Mouse (Mus musculus) midbrain, postnatal 0 days (tissue): ENCODE measurements around the gene Eif5b. TPM values are rescaled to one million over a fixed set of nuclear protein-coding genes. Genes with fewer than 3 reads are reported as not detected.

Experiments
- ATAC-seq: fragments of 200-750 bp; cut with Nextera tagmentation; 2 replicates; pipeline ENCODE4 v1.8.0; 2017; ENCODE audit warnings: moderate number of reproducible peaks, mild to moderate bottlenecking, moderate TSS enrichment, moderate library complexity; ENCODE audit not compliant: low FRiP score
- DNase-seq: peaks from one replicate; pipeline ENCODE4 v3.0.0-alpha.2; 2015; ENCODE audit warnings: low spot score
- H3K27ac ChIP-seq: fragments of 300-500 bp; sonication (generic); 2 replicates; pipeline ENCODE4 v1.5.1; 2014; ENCODE audit warnings: low read depth, mild to moderate bottlenecking, low read length, mixed read lengths
- H3K27me3 ChIP-seq: fragments of 300-500 bp; sonication (generic); 2 replicates; pipeline ENCODE4 v1.6.1; 2014; ENCODE audit warnings: low read length, control low read depth, mixed read lengths; ENCODE audit not compliant: insufficient read depth
- H3K36me3 ChIP-seq: fragments of 300-500 bp; sonication (generic); 2 replicates; pipeline ENCODE4 v1.6.1; 2014; ENCODE audit warnings: low read length, control low read depth, mixed read lengths; ENCODE audit not compliant: insufficient read depth
- H3K4me1 ChIP-seq: fragments of 300-500 bp; sonication (generic); 2 replicates; pipeline ENCODE4 v1.6.1; 2014; ENCODE audit warnings: mild to moderate bottlenecking, control low read depth, antibody characterized with exemption, low read length, mixed read lengths; ENCODE audit not compliant: insufficient read depth
- H3K4me2 ChIP-seq: fragments of 300-500 bp; sonication (generic); 2 replicates; pipeline ENCODE4 v1.6.1; 2014; ENCODE audit warnings: low read depth, mild to moderate bottlenecking, low read length, mixed read lengths; ENCODE audit not compliant: poor library complexity, severe bottlenecking
- H3K4me3 ChIP-seq: fragments of 300-500 bp; sonication (generic); 2 replicates; pipeline ENCODE4 v1.5.1; 2014; ENCODE audit warnings: low read depth, mild to moderate bottlenecking, low read length, moderate library complexity
- H3K9ac ChIP-seq: fragments of 300-500 bp; sonication (generic); replicated peaks from 2 replicates; pipeline ENCODE4 v1.6.1; 2014; ENCODE audit warnings: mild to moderate bottlenecking, low read length, moderate library complexity, mixed read lengths; ENCODE audit not compliant: poor library complexity, severe bottlenecking
- H3K9me3 ChIP-seq: fragments of 300-500 bp; sonication (generic); 2 replicates; pipeline ENCODE4 v1.6.1; 2016; ENCODE audit warnings: low read length, control low read depth
- CTCF ChIP-seq: IDR thresholded peaks from 2 replicates; pipeline ENCODE4 v1.5.1; 2016; ENCODE audit warnings: antibody characterized with exemption, mild to moderate bottlenecking
- WGBS: fragments of 180-500 bp; shearing (Covaris S2); extraction: QIAGEN DNeasy Blood & Tissue Kit; methylation state at CpG from one replicate; pipeline ENCODE4 v1.1.7; 2014; 5-methylcytosine and 5-hydroxymethylcytosine counted together
- polyA plus RNA-seq: library from polyadenylated mRNA; unstranded; fragments of >200 nt; fragmentation: Nextera tagmentation; extraction: Ambion mirVana; gene quantifications from 2 replicates; pipeline ENCODE4 v1.2.1, GENCODE M21; 2015
- total RNA-seq: library from RNA; depleted of rRNA; stranded (reverse); fragments of >200 nt; gene quantifications from 2 replicates; pipeline ENCODE4 v1.2.3, GENCODE M21; 2014; rRNA removed

Gene Eif5b
- total and polyA plus RNA-seq, 2 experiments from 2014 or later, result 6.6 to 19.6 TPM

DNA sequence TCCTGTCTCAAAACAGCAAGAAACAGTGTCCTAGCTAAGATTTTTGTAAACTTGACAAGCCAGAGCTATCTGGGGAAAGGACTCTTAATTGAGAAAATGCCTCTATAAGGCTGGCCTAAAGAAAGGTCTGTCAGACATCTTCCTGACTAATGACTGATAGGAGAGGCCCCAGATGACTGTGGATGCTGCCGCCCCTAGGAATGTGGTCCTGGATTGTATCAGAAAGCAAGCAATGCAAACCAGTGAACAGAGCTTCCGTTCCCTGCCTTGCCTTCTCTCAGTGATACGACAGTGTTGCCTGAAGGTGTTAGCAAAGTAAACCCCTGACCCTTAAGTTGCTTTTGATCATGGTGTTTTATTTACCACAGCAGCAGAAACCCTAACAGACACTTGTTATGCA lies 106.0 kb downstream of the Eif5b start:
- H3K4me3 ChIP-seq, result no peak overlapping the region
- TF ChIP-seq CTCF, result no peak
- H3K27ac ChIP-seq, result no peak overlapping the region
- no peak for DNase-seq
- no peaks in the 10 kb centered on the region for H3K27me3 ChIP-seq
- no peaks in the 10 kb centered on the region for H3K4me1 ChIP-seq
- peaks cover 5% of the 10 kb centered on the region; the same call in 1 of the 2 replicates for H3K36me3 ChIP-seq
- no peak overlapping the region for H3K4me2 ChIP-seq
- ATAC-seq, result no peak
- no peak overlapping the region for H3K9ac ChIP-seq
- H3K9me3 ChIP-seq, result no peaks in the 10 kb centered on the region
- 80% methylated on average over 3 of the region's 3 CpGs for WGBS

Other genes starting within 250 kb of the Eif5b start
- 7.5 and 11.0 TPM in 2 replicates for gene Tsga10, start 131.6 kb upstream of the Eif5b start, total RNA-seq
- gene Tsga10, start 131.6 kb upstream of the Eif5b start, polyA plus RNA-seq, result 6.2 and 7.5 TPM in 2 replicates
- 5.7 and 11.6 TPM in 2 replicates for gene Lipt1, start 126.3 kb upstream of the Eif5b start, total RNA-seq
- 6.8 and 7.3 TPM in 2 replicates for gene Lipt1, start 126.3 kb upstream of the Eif5b start, polyA plus RNA-seq
- gene Mitd1, start 107.6 kb upstream of the Eif5b start, total RNA-seq, result 3.0 and 6.3 TPM in 2 replicates
- 8.6 and 10.6 TPM in 2 replicates for gene Mitd1, start 107.6 kb upstream of the Eif5b start, polyA plus RNA-seq
- 72.4 and 91.7 TPM in 2 replicates for gene Mrpl30, start 107.5 kb upstream of the Eif5b start, total RNA-seq
- 275 and 280 TPM in 2 replicates for gene Mrpl30, start 107.5 kb upstream of the Eif5b start, polyA plus RNA-seq
- gene Lyg2, start 81.5 kb upstream of the Eif5b start, total RNA-seq, result not detected in 2 replicates
- gene Lyg2, start 81.5 kb upstream of the Eif5b start, polyA plus RNA-seq, result 0.06 and 0.07 TPM in 2 replicates
- not detected in 2 replicates for gene Lyg1, start 40.3 kb upstream of the Eif5b start, total RNA-seq
- not detected in 2 replicates for gene Lyg1, start 40.3 kb upstream of the Eif5b start, polyA plus RNA-seq
- gene Txndc9, start 117 bp upstream of the Eif5b start, total RNA-seq, result 33.2 and 34.4 TPM in 2 replicates
- gene Txndc9, start 117 bp upstream of the Eif5b start, polyA plus RNA-seq, result 112 and 116 TPM in 2 replicates
- gene Rev1, start 131.8 kb downstream of the Eif5b start, total RNA-seq, result 32.6 and 40.8 TPM in 2 replicates
- 26.4 and 28.0 TPM in 2 replicates for gene Rev1, start 131.8 kb downstream of the Eif5b start, polyA plus RNA-seq